Mouse (Mus musculus): ENCODE measurements around the gene Olfr288. TPM values are rescaled to one million over a fixed set of nuclear protein-coding genes. Genes with fewer than 3 reads are reported as not detected.

Olfr288 gene
- total RNA-seq, 1 experiment from 2014 or later, result not detected

- DNase-seq, result no peak
These were observed 28.2 kb downstream of the Olfr288 start, which contains the start of gene Ccdc184 for GRCm38 (mm10) chr15:98166963-98167644. Gene Ccdc184 (plus strand): TSS chr15:98167158.

GRCm38 (mm10) chr15:98165525-98165924 lies 29.8 kb downstream of the Olfr288 start, which contains the start of gene Asb8:
Gene Asb8 (minus strand): TSS chr15:98165625.
- no peak for DNase-seq

- no peak for DNase-seq
These were observed 32.8 kb downstream of the Olfr288 start for GRCm38 (mm10) chr15:98162561-98162960.

GRCm38 (mm10) chr15:98161026-98161805 lies 34.1 kb downstream of the Olfr288 start:
- no peak for DNase-seq

- DNase-seq, result no peak
These were observed 38.1 kb downstream of the Olfr288 start for GRCm38 (mm10) chr15:98157253-98157652.

- DNase-seq, result peak; percentile 47
These were observed 39.4 kb downstream of the Olfr288 start for GRCm38 (mm10) chr15:98155944-98156343.

GRCm38 (mm10) chr15:98155272-98155671 lies 40.1 kb downstream of the Olfr288 start:
- no peak for DNase-seq

- DNase-seq, result no peak
These were observed 40.7 kb downstream of the Olfr288 start for GRCm38 (mm10) chr15:98154631-98155030.

- no peak for DNase-seq
These were observed 41.2 kb downstream of the Olfr288 start for GRCm38 (mm10) chr15:98154146-98154545.

GRCm38 (mm10) chr15:98153625-98154024 lies 41.7 kb downstream of the Olfr288 start:
- peak; percentile 32 for DNase-seq

- no peak for DNase-seq
These were observed 42.4 kb downstream of the Olfr288 start for GRCm38 (mm10) chr15:98152916-98153315.

- no peak for DNase-seq
These were observed 46.2 kb downstream of the Olfr288 start for GRCm38 (mm10) chr15:98149166-98149602.

- no peak for DNase-seq
These were observed 47.0 kb downstream of the Olfr288 start for GRCm38 (mm10) chr15:98148356-98148755.

- peak; percentile 97 for DNase-seq
These were observed 49.7 kb downstream of the Olfr288 start for GRCm38 (mm10) chr15:98145559-98146181.

GRCm38 (mm10) chr15:98144861-98145507 lies 50.4 kb downstream of the Olfr288 start:
- peak; percentile 62 for DNase-seq

- DNase-seq, result no peak
These were observed 52.8 kb downstream of the Olfr288 start for GRCm38 (mm10) chr15:98142515-98142914.

GRCm38 (mm10) chr15:98140809-98141208 lies 54.5 kb downstream of the Olfr288 start:
- DNase-seq, result no peak

- no peak for DNase-seq
These were observed 55.6 kb downstream of the Olfr288 start for GRCm38 (mm10) chr15:98139763-98140162.

- no peak for DNase-seq
These were observed 58.5 kb downstream of the Olfr288 start for GRCm38 (mm10) chr15:98136871-98137270.
